Mouse (Mus musculus): ENCODE measurements at regions not wholly inside any gene's neighbourhood (a gene's known extent, or its start where the extent isn't known, plus 50 kb on each side); places are given as distances from the start of the nearest gene placed in this dataset.

GRCm38 (mm10) chrX:145672776-145673175, 167.8 kb upstream of the Amot start:
- Histone ChIP-seq H3K4me1 (no peaks in the 10 kb centered on the region), H3K36me3 (replicated peaks) (no peaks in the 10 kb centered on the region)
- DNase-seq (ENCODE audit: low spot score), result peak; percentile 11

GRCm38 (mm10) chrX:145651647-145652046, 146.7 kb upstream of the Amot start:
- 81% methylated on average over 2 of the region's 2 CpGs for WGBS
- Histone ChIP-seq H3K27me3 (replicated peaks; ENCODE audit: low read depth, poor library complexity, severe bottlenecking) (peaks cover 9% of the 10 kb centered on the region; the same call in 1 of the 2 replicates), H3K9me3 (no peaks in the 10 kb centered on the region), H3K4me3 (no peak overlapping the region), H3K36me3 (replicated peaks) (no peaks in the 10 kb centered on the region), H3K27ac (replicated peaks) (no peak overlapping the region), H3K4me1 (no peaks in the 10 kb centered on the region)
- DNase-seq (ENCODE audit: low spot score), result no peak

More at GRCm38 (mm10) chrX:145672776-145673175, 167.8 kb upstream of the Amot start:
- Histone ChIP-seq H3K9me3 (no peaks in the 10 kb centered on the region), H3K4me3 (no peak overlapping the region), H3K27me3 (replicated peaks; ENCODE audit: low read depth, poor library complexity, severe bottlenecking) (no peaks in the 10 kb centered on the region; the same call in 1 of the 2 replicates), H3K27ac (replicated peaks) (no peak overlapping the region)

DNA sequence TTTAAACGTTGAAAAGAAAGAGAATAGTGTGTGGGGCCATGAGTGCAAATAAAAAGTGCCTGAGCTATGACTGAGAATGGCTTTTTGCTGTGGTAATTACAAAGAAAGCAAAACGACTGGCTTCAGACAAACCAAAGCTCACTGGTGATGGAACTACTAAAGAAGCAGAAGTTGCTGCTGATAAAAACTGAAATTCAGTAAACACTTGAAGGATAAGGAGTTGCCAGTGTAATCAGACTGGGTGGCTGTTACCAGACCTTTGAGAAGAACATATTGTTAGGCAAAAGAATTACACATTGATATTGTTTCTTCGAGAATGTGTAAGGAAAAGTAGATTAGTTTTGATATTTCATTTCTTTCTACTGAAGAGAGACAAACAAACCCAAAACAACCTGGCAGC, 114.7 kb upstream of the Amot start:
- no peak for DNase-seq (ENCODE audit: low spot score)
- WGBS, result 70% methylated on average over 3 of the region's 3 CpGs
- H3K27ac ChIP-seq (replicated peaks), result no peak overlapping the region
- no peaks in the 10 kb centered on the region for H3K4me1 ChIP-seq
- no peaks in the 10 kb centered on the region for H3K36me3 ChIP-seq (replicated peaks)
- H3K27me3 ChIP-seq (replicated peaks; ENCODE audit: low read depth, poor library complexity, severe bottlenecking), result no peaks in the 10 kb centered on the region
- H3K4me3 ChIP-seq, result no peak overlapping the region
- H3K9me3 ChIP-seq, result no peaks in the 10 kb centered on the region

DNA sequence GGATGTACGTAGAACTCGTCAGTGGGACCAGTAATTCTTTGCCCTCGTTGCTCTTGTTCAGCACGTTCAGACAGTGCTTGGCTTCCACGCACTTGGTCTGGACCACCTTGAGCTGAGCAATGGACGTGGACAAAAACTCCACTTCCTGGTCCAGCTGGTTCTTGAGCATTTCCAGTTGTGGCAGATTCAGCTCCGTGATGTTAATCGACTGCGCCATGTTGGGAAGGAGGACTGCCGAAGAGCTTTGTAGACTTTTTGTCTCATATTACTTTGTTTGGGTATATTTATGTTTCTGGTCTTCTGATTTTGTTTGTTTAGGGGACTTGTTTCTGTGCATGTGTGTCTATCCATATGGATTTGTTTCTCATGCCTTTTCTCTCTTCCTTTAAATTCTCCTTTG, 97.1 kb upstream of the Amot start:
- WGBS, result 93% methylated on average over 10 of the region's 10 CpGs
- no peak overlapping the region for H3K27ac ChIP-seq (replicated peaks)

DNA sequence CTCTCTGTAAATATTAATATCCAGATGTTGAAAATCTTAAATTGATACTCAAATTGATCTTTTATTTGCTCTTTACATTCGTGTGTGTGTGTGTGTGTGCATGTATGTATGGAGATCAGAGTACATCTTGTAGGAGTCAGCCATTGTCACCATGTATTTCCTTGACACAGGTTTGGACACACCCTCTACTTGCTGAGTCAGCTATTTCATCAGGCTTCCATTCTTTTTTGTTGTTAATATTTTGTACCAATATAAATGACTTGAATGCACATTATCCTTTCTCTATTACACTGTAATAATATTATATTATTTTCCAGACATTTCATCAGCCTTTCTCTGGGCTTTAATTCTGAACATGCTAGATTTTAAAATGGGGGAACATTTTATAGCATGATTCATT, 85.8 kb upstream of the Amot start:
- Histone ChIP-seq H3K27me3 (replicated peaks; ENCODE audit: low read depth, poor library complexity, severe bottlenecking) (no peaks in the 10 kb centered on the region), H3K4me3 (no peak overlapping the region), H3K27ac (replicated peaks) (no peak overlapping the region), H3K36me3 (replicated peaks) (no peaks in the 10 kb centered on the region), H3K9me3 (no peaks in the 10 kb centered on the region), H3K4me1 (no peaks in the 10 kb centered on the region)
- WGBS, result 60% methylated on average over 1 of the region's 1 CpGs
- DNase-seq (ENCODE audit: low spot score), result no peak

More for the DNA sequence above, 97.1 kb upstream of the Amot start:
- no peaks in the 10 kb centered on the region for H3K36me3 ChIP-seq (replicated peaks)
- H3K4me3 ChIP-seq, result no peak overlapping the region
- H3K4me1 ChIP-seq, result no peaks in the 10 kb centered on the region
- H3K9me3 ChIP-seq, result no peaks in the 10 kb centered on the region
- H3K27me3 ChIP-seq (replicated peaks; ENCODE audit: low read depth, poor library complexity, severe bottlenecking), result peaks cover 4% of the 10 kb centered on the region; the same call in 1 of the 2 replicates
- DNase-seq (ENCODE audit: low spot score), result no peak

DNA sequence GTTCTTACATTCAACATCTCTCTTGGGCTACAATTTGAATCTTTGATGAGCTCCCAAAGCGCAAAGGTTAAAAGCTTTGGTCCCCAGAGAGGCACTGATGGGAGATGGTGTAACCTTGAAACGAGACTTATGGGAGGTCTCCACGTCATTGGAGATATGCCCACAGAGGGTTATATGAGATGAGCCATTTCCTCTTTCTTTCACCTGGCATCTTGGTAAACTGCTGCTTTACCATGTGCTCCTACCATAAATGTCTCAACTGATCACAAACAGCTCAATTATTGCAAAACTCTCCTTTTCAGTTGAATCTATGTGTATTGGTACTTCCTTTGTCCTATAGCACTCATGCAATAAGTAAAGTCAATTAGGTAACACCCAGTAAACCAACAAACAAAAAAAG, 62.5 kb upstream of the Amot start:
- 76% methylated on average over 3 of the region's 3 CpGs for WGBS
- DNase-seq (ENCODE audit: low spot score), result no peak
- no peak overlapping the region for H3K4me3 ChIP-seq
- 0 out of 2 replicates have a peak, but pooled peaks cover 3% of the 10 kb centered on the region for H3K27me3 ChIP-seq (replicated peaks; ENCODE audit: low read depth, poor library complexity, severe bottlenecking)
- no peaks in the 10 kb centered on the region for H3K9me3 ChIP-seq
- H3K4me1 ChIP-seq, result no peaks in the 10 kb centered on the region
- H3K36me3 ChIP-seq (replicated peaks), result no peaks in the 10 kb centered on the region
- H3K27ac ChIP-seq (replicated peaks), result no peak overlapping the region

DNA sequence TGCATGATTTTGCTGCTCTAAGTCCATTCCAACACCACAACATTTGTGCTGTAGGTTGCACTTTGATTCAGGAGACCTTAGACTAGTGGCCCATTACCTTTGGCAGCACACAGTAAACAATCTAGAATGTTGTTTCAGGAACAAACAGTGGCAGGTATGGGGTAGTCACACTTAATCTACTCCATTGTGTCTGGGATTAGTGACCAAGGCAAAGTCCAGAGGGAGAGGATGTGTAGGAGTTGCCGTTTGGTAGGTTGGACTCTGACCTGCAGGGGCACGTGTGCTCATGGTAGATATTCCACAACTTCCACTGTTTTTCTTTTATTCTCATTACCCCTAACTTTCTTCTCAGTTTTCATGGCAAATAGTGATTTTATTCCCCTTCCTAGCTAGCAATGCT, 62.1 kb upstream of the Amot start:
- no peaks in the 10 kb centered on the region for H3K9me3 ChIP-seq

GRCm38 (mm10) chrX:145558881-145559280, 53.9 kb upstream of the Amot start:
- no peak overlapping the region for H3K27ac ChIP-seq (replicated peaks)
- no peak overlapping the region for H3K4me3 ChIP-seq
- 80% methylated on average over 1 of the region's 1 CpGs for WGBS
- no peaks in the 10 kb centered on the region for H3K4me1 ChIP-seq
- no peaks in the 10 kb centered on the region for H3K36me3 ChIP-seq (replicated peaks)
- H3K27me3 ChIP-seq (replicated peaks; ENCODE audit: low read depth, poor library complexity, severe bottlenecking), result no peaks in the 10 kb centered on the region; the same call in 1 of the 2 replicates
- H3K9me3 ChIP-seq, result no peaks in the 10 kb centered on the region
- no peak for DNase-seq (ENCODE audit: low spot score)

More for the DNA sequence above, 62.1 kb upstream of the Amot start:
- Histone ChIP-seq H3K27me3 (replicated peaks; ENCODE audit: low read depth, poor library complexity, severe bottlenecking) (0 out of 2 replicates have a peak, but pooled peaks cover 3% of the 10 kb centered on the region), H3K27ac (replicated peaks) (no peak overlapping the region), H3K36me3 (replicated peaks) (no peaks in the 10 kb centered on the region), H3K4me3 (no peak overlapping the region), H3K4me1 (no peaks in the 10 kb centered on the region)
- DNase-seq (ENCODE audit: low spot score), result no peak
- 73% methylated on average over 2 of the region's 2 CpGs for WGBS
